Mouse (Mus musculus) G1E (cell line): ENCODE measurements around the gene Bik.

Experiments
- CTCF ChIP-seq: IDR thresholded peaks from 2 replicates; pipeline ENCODE4 v1.5.1; 2012; ENCODE audit warnings: low read depth, low read length, inconsistent platforms, mixed read lengths
- GATA1 ChIP-seq: IDR thresholded peaks from 2 replicates; pipeline ENCODE4 v1.6.1; 2012; ENCODE audit warnings: borderline replicate concordance, low read length, inconsistent platforms, mixed read lengths
- GATA2 ChIP-seq: IDR thresholded peaks from 2 replicates; pipeline ENCODE4 v1.6.1; 2012; ENCODE audit warnings: low read depth, low read length, inconsistent platforms, borderline replicate concordance
- TAL1 ChIP-seq: conservative IDR thresholded peaks from 2 replicates; pipeline ENCODE4 v1.6.1; 2012; ENCODE audit warnings: low read depth, low read length, inconsistent platforms, mixed read lengths

- TF ChIP-seq CTCF = no peak
- TF ChIP-seq GATA1 = no peak
- TF ChIP-seq TAL1 = no peak
- no peak for TF ChIP-seq GATA2
These were observed 41.9 kb downstream of the Bik start for GRCm38 (mm10) chr15:83568544-83568943.
